Mouse (Mus musculus): ENCODE measurements around the gene Mcm10. TPM values are rescaled to one million over a fixed set of nuclear protein-coding genes. Genes with fewer than 3 reads are reported as not detected.
A peak's percentile ranks its signal among the peaks of the same experiment; 100 is the strongest.

Gene Mcm10
- polyA plus RNA-seq, 1 experiment, result 4.1 TPM

DNA sequence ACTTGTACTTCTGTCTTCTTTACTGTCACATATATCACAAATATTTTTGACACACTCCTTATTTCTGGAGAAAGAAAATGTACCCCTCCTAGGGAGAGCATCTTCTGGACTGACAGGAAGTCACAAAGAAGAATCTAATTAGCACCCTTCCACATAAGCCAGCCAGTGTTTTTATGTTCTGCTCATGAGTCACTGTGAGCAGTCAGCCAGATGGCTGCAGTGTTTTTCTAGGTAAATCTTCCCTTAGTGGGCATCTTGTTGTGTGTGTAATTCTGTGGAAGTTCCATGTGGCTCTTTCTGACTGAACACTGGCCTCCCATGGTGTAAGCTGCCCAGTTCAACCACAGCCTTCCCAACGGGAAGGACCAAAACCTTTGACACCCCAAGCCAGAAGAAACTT is 7.1 kb upstream of the Mcm10 start:
- Histone ChIP-seq H3K4me1 (ENCODE audit: control insufficient read depth, insufficient read depth, low read length) (no peaks in the 10 kb centered on the region), H3K4me3 (ENCODE audit: control insufficient read depth, low read depth, low read length) (no peak overlapping the region), H3K27me3 (ENCODE audit: control insufficient read depth, insufficient read depth, low read length) (no peaks in the 10 kb centered on the region), H3K36me3 (ENCODE audit: control insufficient read depth, insufficient read depth, low read length) (no peaks in the 10 kb centered on the region), H3K27ac (ENCODE audit: control insufficient read depth, insufficient read depth, low read depth, low read length) (no peak overlapping the region)
- TF ChIP-seq POLR2A (IDR thresholded peaks at IDR 0.05; ENCODE audit: control insufficient read depth, low read depth, low read length), result no peak

GRCm38 (mm10) chr2:5016922-5017321 is 4.3 kb upstream of the Mcm10 start:
- no peak overlapping the region for H3K4me3 ChIP-seq (ENCODE audit: control insufficient read depth, low read depth, low read length)
- H3K27ac ChIP-seq (ENCODE audit: control insufficient read depth, insufficient read depth, low read depth, low read length), result no peak overlapping the region
- TF ChIP-seq POLR2A (IDR thresholded peaks at IDR 0.05; ENCODE audit: control insufficient read depth, low read depth, low read length) (no peak), CTCF (IDR thresholded peaks at IDR 0.05; ENCODE audit: control insufficient read depth, insufficient read depth, insufficient replicate concordance, low read depth, low read length) (no peak)
- no peaks in the 10 kb centered on the region for H3K27me3 ChIP-seq (ENCODE audit: control insufficient read depth, insufficient read depth, low read length)
- H3K36me3 ChIP-seq (ENCODE audit: control insufficient read depth, insufficient read depth, low read length), result no peaks in the 10 kb centered on the region
- peaks cover 3% of the 10 kb centered on the region for H3K4me1 ChIP-seq (ENCODE audit: control insufficient read depth, insufficient read depth, low read length)

DNA sequence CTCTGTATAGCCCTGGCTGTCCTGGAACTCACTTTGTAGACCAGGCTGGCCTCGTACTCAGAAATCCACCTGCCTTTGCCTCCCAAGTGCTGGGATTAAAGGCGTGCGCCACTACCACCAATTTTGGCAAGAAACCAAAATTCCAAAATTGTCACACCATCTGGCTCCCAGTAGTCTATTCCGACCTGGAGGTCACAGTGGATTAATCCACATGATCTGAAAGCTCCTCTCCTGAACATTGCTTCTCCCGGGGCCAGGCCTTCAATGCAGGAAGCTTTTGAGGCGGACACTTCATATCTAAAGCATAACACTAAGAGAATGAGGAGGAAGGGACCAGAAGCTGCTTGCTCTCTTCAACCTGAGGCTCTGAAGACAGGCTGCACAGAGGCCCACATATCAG is 2.9 kb upstream of the Mcm10 start:
- no peak overlapping the region for H3K4me3 ChIP-seq (ENCODE audit: control insufficient read depth, low read depth, low read length)
- no peaks in the 10 kb centered on the region for H3K27me3 ChIP-seq (ENCODE audit: control insufficient read depth, insufficient read depth, low read length)
- H3K36me3 ChIP-seq (ENCODE audit: control insufficient read depth, insufficient read depth, low read length), result no peaks in the 10 kb centered on the region
- TF ChIP-seq POLR2A (IDR thresholded peaks at IDR 0.05; ENCODE audit: control insufficient read depth, low read depth, low read length), result no peak
- no peak for TF ChIP-seq CTCF (IDR thresholded peaks at IDR 0.05; ENCODE audit: control insufficient read depth, insufficient read depth, insufficient replicate concordance, low read depth, low read length)
- H3K4me1 ChIP-seq (ENCODE audit: control insufficient read depth, insufficient read depth, low read length), result peaks cover 3% of the 10 kb centered on the region
- H3K27ac ChIP-seq (ENCODE audit: control insufficient read depth, insufficient read depth, low read depth, low read length), result no peak overlapping the region

- Histone ChIP-seq H3K36me3 (ENCODE audit: control insufficient read depth, insufficient read depth, low read length) (no peaks in the 10 kb centered on the region), H3K4me1 (ENCODE audit: control insufficient read depth, insufficient read depth, low read length) (peaks cover 3% of the 10 kb centered on the region), H3K27me3 (ENCODE audit: control insufficient read depth, insufficient read depth, low read length) (no peaks in the 10 kb centered on the region), H3K4me3 (ENCODE audit: control insufficient read depth, low read depth, low read length) (no peak overlapping the region), H3K27ac (ENCODE audit: control insufficient read depth, insufficient read depth, low read depth, low read length) (no peak overlapping the region)
- no peak for TF ChIP-seq POLR2A (IDR thresholded peaks at IDR 0.05; ENCODE audit: control insufficient read depth, low read depth, low read length)
- no peak for TF ChIP-seq CTCF (IDR thresholded peaks at IDR 0.05; ENCODE audit: control insufficient read depth, insufficient read depth, insufficient replicate concordance, low read depth, low read length)
Observed at GRCm38 (mm10) chr2:5014616-5015015, 2.0 kb upstream of the Mcm10 start.

- H3K4me3 ChIP-seq (ENCODE audit: control insufficient read depth, low read depth, low read length), result peak overlapping the region; percentile 98
- H3K36me3 ChIP-seq (ENCODE audit: control insufficient read depth, insufficient read depth, low read length), result no peaks in the 10 kb centered on the region
- no peaks in the 10 kb centered on the region for H3K27me3 ChIP-seq (ENCODE audit: control insufficient read depth, insufficient read depth, low read length)
- TF ChIP-seq CTCF (IDR thresholded peaks at IDR 0.05; ENCODE audit: control insufficient read depth, insufficient read depth, insufficient replicate concordance, low read depth, low read length) (no peak), POLR2A (IDR thresholded peaks at IDR 0.05; ENCODE audit: control insufficient read depth, low read depth, low read length) (no peak)
- no peak overlapping the region for H3K27ac ChIP-seq (ENCODE audit: control insufficient read depth, insufficient read depth, low read depth, low read length)
- peaks cover 3% of the 10 kb centered on the region for H3K4me1 ChIP-seq (ENCODE audit: control insufficient read depth, insufficient read depth, low read length)
Observed at GRCm38 (mm10) chr2:5011898-5012490, 597 bp downstream of the Mcm10 start.

DNA sequence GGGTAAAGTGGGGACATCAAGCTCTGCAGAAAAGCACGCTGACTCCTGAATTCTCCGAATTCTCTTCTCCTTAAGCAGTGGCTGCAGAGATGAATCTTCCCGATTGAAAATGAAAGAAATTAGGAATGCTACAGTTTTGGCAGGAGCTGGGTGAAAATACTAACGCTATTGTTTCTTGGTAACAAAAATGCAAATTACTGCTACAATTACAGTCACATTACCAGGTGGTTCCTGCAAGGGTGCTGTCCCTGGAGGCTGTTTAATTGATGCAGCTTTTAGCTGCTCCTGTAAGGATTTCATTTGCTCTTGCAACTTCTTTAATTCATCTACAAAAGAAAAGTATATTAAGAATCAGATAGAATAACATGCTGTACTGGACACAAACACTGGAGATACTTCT is 5.5 kb downstream of the Mcm10 start:
- H3K36me3 ChIP-seq (ENCODE audit: control insufficient read depth, insufficient read depth, low read length), result no peaks in the 10 kb centered on the region; the same call in 1 of the 2 replicates
- TF ChIP-seq POLR2A (IDR thresholded peaks at IDR 0.05; ENCODE audit: control insufficient read depth, low read depth, low read length), result no peak
- H3K27me3 ChIP-seq (ENCODE audit: control insufficient read depth, insufficient read depth, low read length), result no peaks in the 10 kb centered on the region
- H3K27ac ChIP-seq (ENCODE audit: control insufficient read depth, insufficient read depth, low read depth, low read length), result no peak overlapping the region
- no peak overlapping the region for H3K4me3 ChIP-seq (ENCODE audit: control insufficient read depth, low read depth, low read length)
- no peaks in the 10 kb centered on the region; the same call in 1 of the 2 replicates for H3K4me1 ChIP-seq (ENCODE audit: control insufficient read depth, insufficient read depth, low read length)

GRCm38 (mm10) chr2:5001266-5001665 is 11.3 kb downstream of the Mcm10 start:
- H3K4me1 ChIP-seq (ENCODE audit: control insufficient read depth, insufficient read depth, low read length), result peaks cover 3% of the 10 kb centered on the region; the same call in 1 of the 2 replicates
- H3K36me3 ChIP-seq (ENCODE audit: control insufficient read depth, insufficient read depth, low read length), result no peaks in the 10 kb centered on the region; the same call in none of the 2 replicates
- no peaks in the 10 kb centered on the region for H3K27me3 ChIP-seq (ENCODE audit: control insufficient read depth, insufficient read depth, low read length)
- no peak overlapping the region for H3K4me3 ChIP-seq (ENCODE audit: control insufficient read depth, low read depth, low read length)
- H3K27ac ChIP-seq (ENCODE audit: control insufficient read depth, insufficient read depth, low read depth, low read length), result no peak overlapping the region
- TF ChIP-seq CTCF (IDR thresholded peaks at IDR 0.05; ENCODE audit: control insufficient read depth, insufficient read depth, insufficient replicate concordance, low read depth, low read length) (no peak), POLR2A (IDR thresholded peaks at IDR 0.05; ENCODE audit: control insufficient read depth, low read depth, low read length) (no peak)

GRCm38 (mm10) chr2:4998905-4999304 is 13.7 kb downstream of the Mcm10 start:
- Histone ChIP-seq H3K4me1 (ENCODE audit: control insufficient read depth, insufficient read depth, low read length) (peaks cover 3% of the 10 kb centered on the region; the same call in 1 of the 2 replicates), H3K36me3 (ENCODE audit: control insufficient read depth, insufficient read depth, low read length) (no peaks in the 10 kb centered on the region; the same call in 1 of the 2 replicates), H3K27me3 (ENCODE audit: control insufficient read depth, insufficient read depth, low read length) (no peaks in the 10 kb centered on the region), H3K27ac (ENCODE audit: control insufficient read depth, insufficient read depth, low read depth, low read length) (no peak overlapping the region), H3K4me3 (ENCODE audit: control insufficient read depth, low read depth, low read length) (no peak overlapping the region)
- TF ChIP-seq CTCF (IDR thresholded peaks at IDR 0.05; ENCODE audit: control insufficient read depth, insufficient read depth, insufficient replicate concordance, low read depth, low read length) (no peak), POLR2A (IDR thresholded peaks at IDR 0.05; ENCODE audit: control insufficient read depth, low read depth, low read length) (no peak)

Data from testis, adult 2 months (tissue).